Comparison of ENCODE assay signal across 8 mouse cellular contexts in the genomic region with DNA sequence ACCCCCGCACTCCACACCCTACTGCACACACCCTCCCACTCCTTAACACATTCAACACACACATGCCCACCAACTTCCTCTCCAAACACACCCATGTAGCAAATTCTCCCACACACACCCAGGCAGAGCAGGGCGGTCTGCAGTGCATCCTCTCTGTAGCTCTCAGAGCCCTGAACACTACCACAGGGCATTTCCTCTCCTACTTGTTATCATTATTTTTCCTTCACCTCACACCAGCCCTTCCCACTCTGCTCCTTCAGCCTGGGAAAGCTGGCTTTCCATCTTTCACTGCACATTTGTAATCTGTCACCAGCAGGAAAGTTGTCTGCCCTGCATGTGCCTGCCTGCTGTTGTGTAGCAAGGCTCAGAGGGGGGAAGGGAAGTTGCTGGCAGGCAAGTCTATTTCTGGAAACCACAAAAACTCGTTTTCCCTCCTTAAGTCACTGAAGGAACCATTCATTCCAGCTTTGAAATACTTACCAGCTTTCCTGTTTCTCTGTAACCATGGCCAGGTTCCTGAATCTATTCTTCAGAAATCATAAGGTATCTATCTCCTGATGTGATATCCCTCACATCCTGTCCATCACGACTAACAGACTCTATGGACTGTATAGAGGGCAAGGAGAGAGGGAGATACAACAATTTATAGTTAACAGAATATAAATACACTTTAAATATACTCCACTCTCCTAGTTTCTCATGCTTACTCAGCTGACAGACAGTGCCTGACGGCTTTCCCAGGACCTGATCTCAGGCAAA. TPM values are rescaled to one million over a fixed set of nuclear protein-coding genes. Genes with fewer than 3 reads are reported as not detected.
DNase-seq lines count a peak whose midpoint lies in the region; ATAC-seq and TF ChIP-seq lines count a peak whose summit lies in the region.

No protein-coding gene starts in this region.

- no peak for TF ChIP-seq CTCF in kidney, postnatal 0 days (IDR thresholded peaks at IDR 0.05; ENCODE audit: low read depth)
- TF ChIP-seq CTCF in lung, adult 2 months (IDR thresholded peaks at IDR 0.05; ENCODE audit: insufficient read depth, low read length): no peak

- H3K4me1 ChIP-seq in kidney, postnatal 0 days (replicated peaks; ENCODE audit: insufficient read depth, low read length): peaks cover 5% of the 10 kb centered on the region; the same call in 1 of the 2 replicates
- 0 out of 2 replicates have a peak, but pooled peaks cover 4% of the 10 kb centered on the region for H3K4me1 ChIP-seq in lung, adult 2 months (ENCODE audit: control insufficient read depth, insufficient read depth, low read length)
- peaks cover 9% of the 10 kb centered on the region for H3K4me1 ChIP-seq in neural tube, embryonic 15.5 days

- no peak for ATAC-seq in cerebellum, adult (ENCODE audit: insufficient number of reproducible peaks, low FRiP score, low TSS enrichment)
- ATAC-seq in kidney, postnatal 0 days (replicated peaks; ENCODE audit: low FRiP score, low read depth): peak; percentile 75
- ATAC-seq in neural tube, embryonic 15.5 days (ENCODE audit: low FRiP score): peak; percentile 63

- H3K36me3 ChIP-seq in kidney, postnatal 0 days (ENCODE audit: insufficient read depth, low read length): no peaks in the 10 kb centered on the region
- no peaks in the 10 kb centered on the region for H3K36me3 ChIP-seq in neural tube, embryonic 15.5 days

- H3K4me3 ChIP-seq in kidney, postnatal 0 days (replicated peaks; ENCODE audit: low read depth, low read length): no peak overlapping the region
- no peak overlapping the region for H3K4me3 ChIP-seq in lung, adult 2 months (replicated peaks; ENCODE audit: extremely low read depth, low read depth, low read length)
- no peak overlapping the region for H3K4me3 ChIP-seq in neural tube, embryonic 15.5 days (replicated peaks)

- H3K9ac ChIP-seq in kidney, postnatal 0 days (ENCODE audit: low read depth, low read length): no peak overlapping the region
- no peak overlapping the region for H3K9ac ChIP-seq in neural tube, embryonic 15.5 days (replicated peaks)

- H3K27ac ChIP-seq in kidney, postnatal 0 days: peak overlapping the region; percentile 67
- H3K27ac ChIP-seq in neural tube, embryonic 15.5 days (replicated peaks): no peak overlapping the region

- no peaks in the 10 kb centered on the region for H3K9me3 ChIP-seq in kidney, postnatal 0 days (replicated peaks; ENCODE audit: low read length)
- H3K9me3 ChIP-seq in neural tube, embryonic 15.5 days (replicated peaks): no peaks in the 10 kb centered on the region

- peak; percentile 7 to 19 for DNase-seq in cerebellum, postnatal 14 days
- peak; percentile 62 for DNase-seq in adipocyte (ENCODE audit: low spot score)
- peak; percentile 28 to 32 for DNase-seq in heart, adult 18-20 months
- peak; percentile 57 for DNase-seq in kidney, postnatal 0 days (ENCODE audit: low spot score)
- DNase-seq in lung, adult 2 months: peak; percentile 36
- no peak for DNase-seq in cerebellum, adult 8-10 months

- TF ChIP-seq POLR2A in lung, adult 2 months (IDR thresholded peaks at IDR 0.05; ENCODE audit: borderline replicate concordance, extremely low read depth, low read depth, low read length): no peak

- H3K27me3 ChIP-seq in kidney, postnatal 0 days (ENCODE audit: insufficient read depth, low read length): no peaks in the 10 kb centered on the region
- no peaks in the 10 kb centered on the region for H3K27me3 ChIP-seq in neural tube, embryonic 15.5 days (replicated peaks)

- H3K4me2 ChIP-seq in kidney, postnatal 0 days (ENCODE audit: low read length): no peak overlapping the region
- H3K4me2 ChIP-seq in neural tube, embryonic 15.5 days: no peak overlapping the region

- WGBS in kidney, postnatal 0 days: 19% methylated on average over 5 of the region's 5 CpGs
- WGBS in lung, adult 2 months: 15% methylated on average over 5 of the region's 5 CpGs
- 71% methylated on average over 5 of the region's 5 CpGs for WGBS in neural tube, embryonic 15.5 days

RNA-seq across cellular contexts. Expression of a gene that starts 52.0 kb away (rescaled TPM):
- under 1 TPM; 0.72 to 0.82 TPM for total RNA-seq in heart, adult 18-20 months (2021)
- polyA plus RNA-seq in kidney, postnatal 0 days (2015; fragmentation: Nextera tagmentation; extraction: Ambion mirVana): 5.8 and 6.2 TPM in 2 replicates
- polyA plus RNA-seq in lung, adult 2 months (2012; rRNA removed): 5.9 and 12.6 TPM in 2 replicates
- polyA plus RNA-seq in neural tube, embryonic 15.5 days (2015; fragmentation: Nextera tagmentation; extraction: Ambion mirVana): 3.8 and 5.8 TPM in 2 replicates
